Mouse (Mus musculus) hindbrain, postnatal 0 days (tissue): ENCODE data around the gene Eef1a1. TPM values are rescaled to one million over a fixed set of nuclear protein-coding genes. Genes with fewer than 3 reads are reported as not detected.

Source experiments
- ATAC-seq: fragments of 200-750 bp; cut with Nextera tagmentation; 2 replicates; pipeline ENCODE4 v1.8.0; 2017; ENCODE audit warnings: mild to moderate bottlenecking, moderate TSS enrichment, moderate library complexity
- DNase-seq: peaks from one replicate; pipeline ENCODE4 v3.0.0-alpha.2; 2015; ENCODE audit warnings: low spot score
- H3K27ac ChIP-seq: fragments of 300-500 bp; sonication (generic); 2 replicates; pipeline ENCODE4 v1.5.1; 2014; ENCODE audit warnings: mild to moderate bottlenecking
- H3K27me3 ChIP-seq: fragments of 300-500 bp; sonication (generic); 2 replicates; pipeline ENCODE4 v1.6.1; 2014; ENCODE audit warnings: low read length, mixed read lengths; ENCODE audit not compliant: insufficient read depth
- H3K36me3 ChIP-seq: fragments of 300-500 bp; sonication (generic); 2 replicates; pipeline ENCODE4 v1.6.1; 2014; ENCODE audit warnings: low read length, mixed read lengths; ENCODE audit not compliant: insufficient read depth
- H3K4me1 ChIP-seq: fragments of 300-500 bp; sonication (generic); 2 replicates; pipeline ENCODE4 v1.6.1; 2014; ENCODE audit warnings: antibody characterized with exemption, low read length, mixed read lengths; ENCODE audit not compliant: insufficient read depth
- H3K4me2 ChIP-seq: fragments of 300-500 bp; sonication (generic); 2 replicates; pipeline ENCODE4 v1.6.1; 2014; ENCODE audit warnings: low read depth, mild to moderate bottlenecking, low read length, moderate library complexity, mixed read lengths
- H3K4me3 ChIP-seq: fragments of 300-500 bp; sonication (generic); 2 replicates; pipeline ENCODE4 v1.5.1; 2014; ENCODE audit warnings: low read length
- H3K9ac ChIP-seq: fragments of 300-500 bp; sonication (generic); replicated peaks from 2 replicates; pipeline ENCODE4 v1.6.1; 2014; ENCODE audit warnings: mild to moderate bottlenecking, low read length, moderate library complexity, mixed read lengths
- H3K9me3 ChIP-seq: fragments of 300-500 bp; sonication (generic); 2 replicates; pipeline ENCODE4 v1.6.1; 2016; ENCODE audit warnings: low read length, mixed read lengths
- CTCF ChIP-seq: IDR thresholded peaks from 2 replicates; pipeline ENCODE4 v1.5.1; 2016; ENCODE audit warnings: antibody characterized with exemption, control low read depth, low read depth
- WGBS: fragments of 180-500 bp; shearing (Covaris S2); extraction: QIAGEN DNeasy Blood & Tissue Kit; methylation state at CpG from one replicate; pipeline ENCODE4 v1.1.7; 2014; 5-methylcytosine and 5-hydroxymethylcytosine counted together
- microRNA-seq, 2 experiments: library from miRNA; unstranded; fragments of <30 nt; microRNA quantifications; one replicate each; pipeline ENCODE4; 2016
- polyA plus RNA-seq: library from polyadenylated mRNA; unstranded; fragments of >200 nt; fragmentation: Nextera tagmentation; extraction: Ambion mirVana; gene quantifications from 2 replicates; pipeline ENCODE4 v1.2.1, GENCODE M21; 2015
- total RNA-seq: library from RNA; depleted of rRNA; stranded (reverse); fragments of >200 nt; gene quantifications from 2 replicates; pipeline ENCODE4 v1.2.3, GENCODE M21; 2014; rRNA removed

Gene Eef1a1
- total and polyA plus RNA-seq, 2 experiments from 2014 or later, result 2,549 to 5,628 TPM

DNA sequence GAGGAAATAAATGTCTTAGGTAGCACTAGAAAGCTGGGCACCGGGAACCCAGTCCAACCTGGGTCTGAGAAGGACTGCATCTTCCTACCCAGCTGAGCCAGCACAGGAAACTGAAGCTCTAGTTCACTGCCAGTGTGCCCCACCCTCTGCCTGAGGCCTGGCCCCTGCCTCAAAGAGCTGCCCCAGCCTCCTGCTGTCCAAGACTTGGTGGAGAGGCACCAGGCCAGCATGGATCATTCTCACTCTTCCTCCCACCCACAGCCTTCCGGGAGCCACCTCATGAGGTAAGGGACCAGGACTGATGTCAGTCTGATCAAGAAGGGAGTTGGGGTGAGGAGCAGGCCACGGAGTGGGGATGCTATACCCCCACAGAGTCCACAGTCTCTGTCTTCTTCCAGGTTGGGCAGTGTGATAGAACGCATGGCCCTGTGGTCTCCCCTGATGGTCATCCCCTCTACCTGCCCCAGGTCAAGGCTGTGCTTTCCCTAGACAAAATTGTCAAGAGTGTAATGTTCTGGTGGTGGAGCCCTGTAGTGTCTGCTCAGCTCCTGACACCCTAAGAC is 60.0 kb downstream of the Eef1a1 start:
- Histone ChIP-seq H3K27me3 (no peaks in the 10 kb centered on the region), H3K9ac (no peak overlapping the region), H3K36me3 (no peaks in the 10 kb centered on the region), H3K9me3 (no peaks in the 10 kb centered on the region), H3K4me3 (no peak overlapping the region), H3K4me2 (no peak overlapping the region), H3K27ac (no peak overlapping the region), H3K4me1 (no peaks in the 10 kb centered on the region)
- ATAC-seq, result peak; percentile 29; the same call in 1 of the 2 replicates
- 86% methylated on average over 4 of the region's 4 CpGs for WGBS
- no peak for DNase-seq
- TF ChIP-seq CTCF, result no peak

Small RNA genes lying within 50 kb of the gene (microRNA-seq; reads per million reads assigned to microRNA genes)
- 0 to 0.18 reads per million in 2 experiments for gene Gm26377

Other genes starting within 250 kb of the Eef1a1 start
- not detected in 2 replicates for gene Gm3776, start 232.0 kb downstream of the Eef1a1 start, total RNA-seq
- gene Gm3776, start 232.0 kb downstream of the Eef1a1 start, polyA plus RNA-seq, result not detected in 2 replicates
- not detected in 2 replicates for gene Gm10639, start 199.2 kb downstream of the Eef1a1 start, total RNA-seq
- gene Gm10639, start 199.2 kb downstream of the Eef1a1 start, polyA plus RNA-seq, result not detected in 2 replicates
- not detected in 2 replicates for gene Omt2a, start 174.4 kb downstream of the Eef1a1 start, total RNA-seq
- gene Omt2a, start 174.4 kb downstream of the Eef1a1 start, polyA plus RNA-seq, result not detected in 2 replicates
- gene Omt2b, start 161.6 kb downstream of the Eef1a1 start, total RNA-seq, result not detected in 2 replicates
- gene Omt2b, start 161.6 kb downstream of the Eef1a1 start, polyA plus RNA-seq, result not detected in 2 replicates
- gene Gsta2, start 133.4 kb downstream of the Eef1a1 start, total RNA-seq, result not detected in 2 replicates
- gene Gsta2, start 133.4 kb downstream of the Eef1a1 start, polyA plus RNA-seq, result not detected in 2 replicates
- 1.4 and 1.8 TPM in 2 replicates for gene Dppa5a, start 121.0 kb downstream of the Eef1a1 start, total RNA-seq
- gene Dppa5a, start 121.0 kb downstream of the Eef1a1 start, polyA plus RNA-seq, result 5.8 and 6.2 TPM in 2 replicates
- 1.7 and 2.9 TPM in 2 replicates for gene Ooep, start 110.4 kb downstream of the Eef1a1 start, total RNA-seq
- 4.5 and 4.7 TPM in 2 replicates for gene Ooep, start 110.4 kb downstream of the Eef1a1 start, polyA plus RNA-seq
- gene Ddx43, start 93.4 kb downstream of the Eef1a1 start, total RNA-seq, result 0.72 TPM in 1 of 2 replicates, not detected in the other
- gene Ddx43, start 93.4 kb downstream of the Eef1a1 start, polyA plus RNA-seq, result 0.38 and 0.59 TPM in 2 replicates
- gene Cgas, start 45.9 kb downstream of the Eef1a1 start, total RNA-seq, result 0.61 and 0.63 TPM in 2 replicates
- gene Cgas, start 45.9 kb downstream of the Eef1a1 start, polyA plus RNA-seq, result 0.71 and 0.88 TPM in 2 replicates
- 25.7 and 36.3 TPM in 2 replicates for gene Mto1, start 40.9 kb downstream of the Eef1a1 start, total RNA-seq
- 20.9 and 22.0 TPM in 2 replicates for gene Mto1, start 40.9 kb downstream of the Eef1a1 start, polyA plus RNA-seq
- gene Gm17324, start 40.4 kb downstream of the Eef1a1 start, total RNA-seq, result 2.5 TPM in 1 of 2 replicates, not detected in the other
- 2.3 and 3.4 TPM in 2 replicates for gene Gm17324, start 40.4 kb downstream of the Eef1a1 start, polyA plus RNA-seq
- 9.9 and 10.2 TPM in 2 replicates for gene Slc17a5, start 98.9 kb upstream of the Eef1a1 start, total RNA-seq
- gene Slc17a5, start 98.9 kb upstream of the Eef1a1 start, polyA plus RNA-seq, result 15.5 and 16.6 TPM in 2 replicates
- 2.1 and 3.2 TPM in 2 replicates for gene Cd109, start 126.4 kb upstream of the Eef1a1 start, total RNA-seq
- gene Cd109, start 126.4 kb upstream of the Eef1a1 start, polyA plus RNA-seq, result 1.3 and 1.7 TPM in 2 replicates